Mouse (Mus musculus) heart, postnatal 36 days (tissue): ENCODE measurements around the gene Gm42372. TPM values are rescaled to one million over a fixed set of nuclear protein-coding genes. Genes with fewer than 3 reads are reported as not detected.
A peak's percentile ranks its signal among the peaks of the same experiment; 100 is the strongest.
"Not testable (repeated sequence)": the region's sequence is repeated elsewhere in the genome, so short reads cannot be mapped to it uniquely, and the experiment has no call there.

ENCODE experiments used
- DNase-seq, 2 experiments: peaks; one replicate each; pipeline ENCODE4 v3.0.0; 2021 to 2022
- intact Hi-C: fragments of 180-260 bp; cut with DNase I; formaldehyde crosslinking; loops from one replicate; pipeline ENCODE4 v1.15.1; 2025
- total RNA-seq, 2 experiments: library from RNA; stranded (reverse); gene quantifications; 2 replicates each; pipeline ENCODE4 v1.2.3; 2021

The Gm42372 gene
- not detected for total RNA-seq

GRCm38 (mm10) chr7:16982859-16983568 lies at the start of gene Gm42372:
Gene Gm42372 (plus strand): TSS chr7:16983086.
- DNase-seq = no peak
- intact Hi-C loops = no loop called here

- intact Hi-C loops = no loop called here
- DNase-seq = no peak
Measured at GRCm38 (mm10) chr7:16937312-16937711, 45.6 kb upstream of the Gm42372 start.

- intact Hi-C loops = no loop called here
- DNase-seq = no peak
Measured at GRCm38 (mm10) chr7:16938117-16938791, 44.6 kb upstream of the Gm42372 start.

- peak in 1 of 2 experiments; percentile 26 for DNase-seq
- intact Hi-C loops = no loop called here
Measured at GRCm38 (mm10) chr7:16940292-16940691, 42.6 kb upstream of the Gm42372 start.

- no peak for DNase-seq
- intact Hi-C loops = no loop called here
Measured at GRCm38 (mm10) chr7:16942861-16943260, 40.0 kb upstream of the Gm42372 start.

- DNase-seq = peak; percentile 73 to 77
- intact Hi-C loops = no loop called here
Measured at GRCm38 (mm10) chr7:16944061-16944807, 38.7 kb upstream of the Gm42372 start, which contains the start of gene Pnmal2. Gene Pnmal2 (plus strand): TSS chr7:16944682.

- intact Hi-C loops = no loop called here
- DNase-seq = no peak
Measured at GRCm38 (mm10) chr7:16944808-16945315, 38.0 kb upstream of the Gm42372 start.

- DNase-seq = peak in 1 of 2 experiments; percentile 18
- intact Hi-C loops = no loop called here
Measured at GRCm38 (mm10) chr7:16945419-16945818, 37.5 kb upstream of the Gm42372 start.

- DNase-seq = peak; percentile 39
- intact Hi-C loops = no loop called here
Measured at GRCm38 (mm10) chr7:16946441-16947348, 36.2 kb upstream of the Gm42372 start.

- intact Hi-C loops = no loop called here
- DNase-seq = peak in 1 of 2 experiments; percentile 14
Measured at GRCm38 (mm10) chr7:16947349-16947895, 35.5 kb upstream of the Gm42372 start.

GRCm38 (mm10) chr7:16947959-16948361 lies 34.9 kb upstream of the Gm42372 start:
- intact Hi-C loops = no loop called here
- peak; percentile 43 to 53 for DNase-seq

GRCm38 (mm10) chr7:16948923-16949458 lies 33.9 kb upstream of the Gm42372 start:
- intact Hi-C loops = no loop called here
- no peak for DNase-seq

- peak; percentile 77 to 80 for DNase-seq
- intact Hi-C loops = loop anchor here (1.0 to 2.0 kb wide), 3 partner anchors 18 to 117 kb away; no protein-coding TSS in a partner anchor
Measured at GRCm38 (mm10) chr7:16949908-16950841, 32.7 kb upstream of the Gm42372 start.

GRCm38 (mm10) chr7:16950861-16951635 lies 31.8 kb upstream of the Gm42372 start:
- intact Hi-C loops = loop anchor here (1.0 to 2.0 kb wide), 4 partner anchors 19 to 116 kb away; no protein-coding TSS in a partner anchor
- DNase-seq = peak; percentile 79 to 81

- DNase-seq, intact Hi-C loops: not testable (repeated sequence)
Measured at GRCm38 (mm10) chr7:16953776-16954175, 29.1 kb upstream of the Gm42372 start.

- no peak for DNase-seq
- intact Hi-C loops = no loop called here
Measured at GRCm38 (mm10) chr7:16955712-16956111, 27.2 kb upstream of the Gm42372 start.
